Mouse (Mus musculus): ENCODE results near the gene Fgfr2.
A peak's percentile ranks its signal among the peaks of the same experiment; 100 is the strongest.

The Fgfr2 gene

DNA sequence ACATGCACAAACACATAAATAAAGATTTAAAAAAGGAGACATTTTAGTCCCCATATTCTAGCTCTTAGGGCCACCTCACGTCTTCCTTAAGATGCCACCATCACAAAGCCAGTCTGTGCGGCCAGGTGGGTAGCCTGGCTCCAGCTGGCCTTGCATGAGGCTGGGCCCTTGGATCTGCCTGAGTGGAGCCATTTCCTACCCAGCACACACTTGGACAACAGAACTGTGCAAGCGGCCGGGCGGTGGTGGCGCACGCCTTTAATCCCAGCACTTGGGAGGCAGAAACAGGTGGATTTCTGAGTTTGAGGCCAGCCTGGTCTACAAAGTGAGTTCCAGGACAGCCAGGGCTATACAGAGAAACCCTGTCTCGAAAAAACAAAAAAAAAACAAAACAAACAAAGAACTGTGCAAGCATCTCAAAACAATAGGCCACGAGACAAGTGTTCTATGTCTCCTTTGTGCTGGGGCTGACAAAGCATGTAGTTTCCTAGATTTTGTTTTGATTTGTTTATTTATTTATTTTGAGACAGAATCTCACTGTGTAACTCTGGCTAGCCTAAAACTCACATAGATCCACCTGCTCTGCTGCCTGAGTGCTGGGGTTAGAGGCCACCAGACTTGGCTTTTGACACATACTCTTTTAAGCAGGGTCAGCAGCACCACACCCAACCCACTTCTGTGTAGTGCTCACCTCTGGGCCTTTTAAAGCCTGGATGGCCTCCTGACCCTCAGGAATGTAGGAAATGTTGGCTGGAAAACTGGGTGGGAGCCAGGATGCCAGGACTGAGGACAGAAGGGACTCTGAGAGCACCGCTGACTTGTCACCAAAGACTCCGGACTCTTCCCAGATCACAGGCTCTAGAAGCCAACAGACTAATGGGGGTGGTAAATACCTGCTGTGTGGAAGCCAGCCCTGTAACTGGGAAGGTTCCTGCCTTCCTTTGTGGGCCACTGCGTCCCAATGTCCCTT, 400.5 kb downstream of the Fgfr2 start:
- no peak for DNase-seq (ENCODE audit: low spot score in 2 of 2)

DNA sequence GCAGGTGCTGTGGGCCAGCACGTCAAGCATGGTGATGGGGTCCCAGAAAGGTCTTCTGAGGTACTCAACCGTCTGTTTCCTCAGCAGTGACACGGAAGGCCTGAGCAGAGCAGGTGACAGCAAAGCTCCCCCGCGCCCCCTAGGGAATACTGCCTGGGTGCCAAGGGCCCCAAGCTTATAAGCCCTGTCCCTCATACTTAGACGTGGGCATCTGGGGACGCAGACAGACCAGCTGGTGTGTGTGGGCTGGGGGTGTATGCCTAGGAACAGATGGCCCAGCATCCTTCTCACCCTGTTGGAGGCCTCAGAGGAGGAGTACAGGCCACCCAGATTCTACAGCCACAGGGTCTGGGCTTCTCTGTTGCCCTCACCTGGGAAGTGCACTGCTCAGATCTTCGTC, 402.6 kb downstream of the Fgfr2 start:
- peak; percentile 59 to 68 for DNase-seq (ENCODE audit: low spot score in 2 of 2)

DNA sequence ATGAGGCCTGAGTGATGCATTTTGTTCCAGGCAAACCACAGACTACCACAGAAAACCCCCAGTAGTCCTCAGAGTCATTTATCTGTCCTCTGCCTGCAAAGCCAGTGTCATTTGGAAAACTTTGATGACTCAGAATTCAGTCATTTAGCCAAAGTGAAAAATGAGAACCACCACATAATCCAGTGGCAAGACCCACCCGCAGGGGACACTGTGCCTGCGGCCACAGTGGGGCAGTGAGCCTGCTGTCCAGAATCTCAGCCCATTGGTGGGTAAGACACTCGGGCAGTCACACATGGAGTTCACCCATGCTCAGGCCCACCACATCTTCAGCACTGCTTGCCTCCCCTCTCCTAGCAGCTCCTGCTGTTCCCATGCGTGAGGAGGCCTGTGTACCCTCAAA, 403.6 kb downstream of the Fgfr2 start:
- no peak for DNase-seq (ENCODE audit: low spot score in 2 of 2)

DNA sequence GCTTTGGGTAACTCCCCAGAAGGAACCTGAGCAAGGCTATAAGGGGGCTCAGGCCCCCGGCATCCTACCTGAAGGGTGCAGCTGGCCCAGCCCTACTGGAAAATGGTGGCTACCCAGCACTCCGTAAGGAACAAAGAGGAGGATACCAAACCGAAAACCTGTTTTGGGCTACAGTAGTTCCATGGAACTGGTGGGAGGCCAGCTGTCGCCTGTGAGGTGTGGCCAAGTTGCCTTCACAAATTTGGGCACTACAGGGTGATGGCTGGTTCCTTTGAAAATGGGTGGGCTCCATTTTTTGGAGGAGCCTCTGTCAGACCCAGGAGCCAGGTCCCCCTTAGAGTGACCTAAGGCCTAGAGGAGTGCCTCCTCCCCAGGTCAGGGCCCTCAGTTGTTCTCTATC, 407.9 kb downstream of the Fgfr2 start:
- no peak for DNase-seq (ENCODE audit: low spot score in 2 of 2)

DNA sequence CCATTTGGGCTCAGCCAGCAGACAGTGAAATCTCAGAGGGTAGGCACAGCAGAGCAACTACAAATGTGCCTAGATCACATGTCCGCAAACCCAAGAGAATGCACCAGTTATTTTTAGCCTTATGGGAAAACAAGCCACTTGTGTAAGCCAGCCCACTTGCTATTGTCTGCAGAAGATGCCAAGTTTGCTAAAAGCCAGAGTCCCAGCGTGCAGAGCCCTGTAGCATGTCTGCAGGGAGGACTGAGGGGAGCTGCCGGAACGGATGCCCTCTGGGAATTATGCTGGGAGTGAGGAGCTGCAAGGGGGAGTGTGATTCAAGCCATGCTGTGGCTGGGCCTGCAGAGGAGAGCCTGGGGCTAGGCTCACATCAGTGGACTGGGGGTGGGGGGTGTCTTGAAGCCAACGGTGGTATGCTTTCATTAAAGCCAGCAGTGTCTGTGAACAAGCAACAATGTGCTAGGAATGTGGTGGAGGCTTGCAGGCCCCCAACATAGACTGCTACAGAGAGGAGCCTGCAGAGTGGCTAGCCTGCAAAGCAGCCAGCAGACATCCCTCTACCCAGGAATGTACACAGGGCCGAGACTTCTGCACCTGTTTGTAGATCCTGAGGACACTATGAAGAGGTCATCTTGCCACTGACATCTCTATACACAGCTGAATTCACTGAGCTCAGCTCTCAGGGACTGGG, 408.8 kb downstream of the Fgfr2 start:
- peak; percentile 54 to 76 for DNase-seq (ENCODE audit: low spot score in 2 of 2)

DNA sequence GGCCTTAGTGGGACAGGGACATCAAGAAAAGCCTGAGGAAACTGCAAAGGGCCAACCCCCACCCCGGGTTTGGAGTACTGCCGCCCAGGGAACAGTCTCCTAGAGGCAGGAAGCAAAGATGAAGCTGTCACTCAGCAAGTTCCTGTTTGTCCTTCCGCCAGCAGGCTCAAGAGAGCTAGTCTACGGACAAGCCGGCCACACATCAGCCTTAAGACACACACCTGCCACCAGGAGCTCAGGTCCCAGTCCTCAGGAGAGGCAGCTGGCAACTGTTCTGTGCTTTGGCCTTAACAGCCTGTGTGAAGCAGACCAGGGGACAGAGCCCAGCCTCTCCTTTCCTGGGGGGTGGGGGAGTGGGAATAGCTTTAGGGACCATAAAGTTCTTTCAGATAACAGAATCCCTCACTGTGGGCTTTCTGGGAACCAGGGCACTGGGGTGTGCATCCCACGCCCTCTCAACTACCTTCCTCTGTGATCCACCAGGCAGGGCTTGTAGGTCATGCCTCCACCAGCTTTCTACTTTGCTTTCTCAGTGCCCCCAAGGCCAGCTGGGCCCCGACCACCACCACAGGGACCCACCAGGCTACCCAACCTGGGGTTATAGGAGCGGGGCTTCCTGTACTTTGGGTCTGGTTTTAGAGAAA, 409.5 kb downstream of the Fgfr2 start:
- no peak for DNase-seq (ENCODE audit: low spot score in 2 of 2)

DNA sequence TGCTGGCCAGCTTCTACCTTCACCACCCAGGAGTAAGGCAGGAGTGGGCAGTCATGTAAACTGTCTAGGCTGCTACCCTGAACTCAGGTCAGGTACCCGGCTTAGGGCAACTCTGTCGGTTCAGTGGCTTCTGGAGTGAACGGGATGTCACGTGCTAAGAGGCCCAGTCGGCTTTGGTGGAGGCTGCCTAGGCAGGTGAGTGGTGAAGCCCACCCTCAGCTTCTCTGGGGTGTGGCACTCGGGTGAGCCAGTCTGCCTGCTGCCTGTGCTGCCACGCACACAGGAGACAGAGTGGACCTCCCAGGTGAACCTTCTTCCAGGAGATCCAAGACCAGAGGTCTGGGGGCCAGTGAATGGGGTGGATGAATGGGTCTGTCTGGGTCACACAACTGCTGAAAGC, 410.2 kb downstream of the Fgfr2 start:
- DNase-seq (ENCODE audit: low spot score in 2 of 2): no peak

DNA sequence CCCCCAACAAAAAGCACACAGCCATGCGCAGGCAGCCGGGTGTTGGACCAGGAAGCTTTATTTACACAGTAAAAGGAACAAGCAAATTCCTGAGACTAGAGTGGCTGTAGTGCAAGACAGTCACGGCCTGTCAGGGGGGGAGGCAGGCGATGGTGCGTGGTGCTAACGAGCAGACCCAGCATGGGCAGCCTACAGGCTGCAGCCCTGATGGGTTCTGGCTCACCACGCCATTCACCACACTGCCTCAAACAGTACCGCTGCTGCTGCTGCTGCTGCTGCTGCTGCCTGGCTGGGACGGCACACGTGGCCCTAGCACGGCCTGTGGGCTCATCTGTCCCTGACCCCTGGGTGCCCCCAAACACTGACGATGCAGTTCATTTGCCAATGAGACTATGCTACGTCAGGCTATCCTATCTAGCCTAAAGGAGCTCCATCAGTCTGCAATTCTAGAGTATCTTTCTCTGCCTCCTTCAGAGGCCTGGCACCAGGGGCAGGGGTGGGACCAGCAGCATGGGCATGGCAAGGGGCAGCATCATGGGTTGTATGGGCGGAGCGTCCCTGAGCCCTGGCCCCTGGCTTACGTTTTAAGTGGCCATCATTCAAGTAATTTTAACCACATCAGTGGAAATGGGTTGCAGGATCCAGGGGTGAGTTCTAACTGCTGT, 411.0 kb downstream of the Fgfr2 start:
- DNase-seq (ENCODE audit: low spot score in 2 of 2): no peak

DNA sequence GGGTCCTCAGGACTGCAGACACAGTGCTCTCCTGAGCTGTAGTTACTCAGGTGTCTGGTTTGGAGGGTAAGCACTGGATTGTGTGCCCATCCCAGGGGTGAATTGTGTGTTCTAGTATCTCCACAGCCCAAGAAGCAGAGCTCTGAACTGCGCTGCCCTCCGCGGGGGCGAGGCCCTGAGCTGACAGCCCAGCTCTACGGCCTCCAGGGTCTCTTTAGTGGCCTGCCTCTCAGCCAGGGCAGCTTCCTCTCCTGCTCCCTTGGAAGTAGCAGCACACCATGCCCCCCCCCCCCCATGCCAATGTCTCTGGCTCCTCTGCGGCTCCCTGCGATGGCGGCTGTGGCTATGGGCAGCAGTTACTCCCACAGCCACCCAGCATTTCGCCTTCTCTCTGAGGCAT, 411.6 kb downstream of the Fgfr2 start:
- DNase-seq (ENCODE audit: low spot score in 2 of 2): no peak

DNA sequence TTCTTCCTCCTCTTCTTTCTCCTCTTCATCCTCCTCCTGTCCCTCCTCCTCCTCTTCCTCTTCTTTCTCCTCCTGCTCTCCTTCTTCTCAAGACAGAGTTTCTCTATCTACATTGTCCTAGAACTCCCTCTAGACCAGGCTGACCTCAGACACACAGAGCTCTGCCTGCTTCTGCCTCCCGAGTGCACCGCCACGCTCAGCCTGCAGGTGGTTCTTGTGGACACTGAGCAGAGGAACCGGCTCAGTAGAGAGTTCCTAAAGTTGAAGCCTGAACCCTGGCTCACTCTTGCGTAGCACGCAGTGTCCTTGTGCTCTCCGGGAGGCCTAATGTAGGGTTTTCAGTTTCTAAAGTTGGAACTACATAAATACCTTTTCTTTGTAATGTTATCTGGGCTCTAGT, 418.0 kb downstream of the Fgfr2 start:
- no peak for DNase-seq (ENCODE audit: low spot score in 2 of 2)

DNA sequence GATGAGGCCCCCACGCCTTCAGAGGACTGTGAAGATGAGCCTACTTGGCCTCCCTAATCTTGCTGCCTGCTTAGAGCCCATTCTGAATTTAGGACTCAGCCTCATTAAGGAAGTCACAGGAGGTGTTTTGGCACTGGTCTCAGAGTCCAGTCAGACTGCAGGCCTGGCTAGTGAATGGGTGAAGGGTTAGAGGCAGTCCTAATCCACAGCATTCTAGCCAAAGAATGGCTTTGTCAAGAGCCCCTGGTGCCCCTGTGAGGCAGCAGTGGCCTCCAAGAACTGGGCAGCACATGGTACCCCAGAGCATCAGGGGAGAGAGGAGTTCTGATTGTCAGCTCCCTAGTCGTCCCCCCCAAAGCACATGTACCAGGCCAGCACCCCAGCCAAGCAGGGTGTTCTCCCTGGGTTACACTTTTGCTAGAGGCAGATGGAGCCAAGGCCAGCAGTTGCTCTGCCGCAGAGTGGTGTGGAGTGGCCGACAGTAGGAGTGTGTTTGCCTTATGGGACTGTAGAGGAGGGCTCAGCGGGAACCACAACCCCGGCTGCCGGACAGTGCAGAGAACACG, 418.8 kb downstream of the Fgfr2 start:
- no peak for DNase-seq (ENCODE audit: low spot score in 2 of 2)

DNA sequence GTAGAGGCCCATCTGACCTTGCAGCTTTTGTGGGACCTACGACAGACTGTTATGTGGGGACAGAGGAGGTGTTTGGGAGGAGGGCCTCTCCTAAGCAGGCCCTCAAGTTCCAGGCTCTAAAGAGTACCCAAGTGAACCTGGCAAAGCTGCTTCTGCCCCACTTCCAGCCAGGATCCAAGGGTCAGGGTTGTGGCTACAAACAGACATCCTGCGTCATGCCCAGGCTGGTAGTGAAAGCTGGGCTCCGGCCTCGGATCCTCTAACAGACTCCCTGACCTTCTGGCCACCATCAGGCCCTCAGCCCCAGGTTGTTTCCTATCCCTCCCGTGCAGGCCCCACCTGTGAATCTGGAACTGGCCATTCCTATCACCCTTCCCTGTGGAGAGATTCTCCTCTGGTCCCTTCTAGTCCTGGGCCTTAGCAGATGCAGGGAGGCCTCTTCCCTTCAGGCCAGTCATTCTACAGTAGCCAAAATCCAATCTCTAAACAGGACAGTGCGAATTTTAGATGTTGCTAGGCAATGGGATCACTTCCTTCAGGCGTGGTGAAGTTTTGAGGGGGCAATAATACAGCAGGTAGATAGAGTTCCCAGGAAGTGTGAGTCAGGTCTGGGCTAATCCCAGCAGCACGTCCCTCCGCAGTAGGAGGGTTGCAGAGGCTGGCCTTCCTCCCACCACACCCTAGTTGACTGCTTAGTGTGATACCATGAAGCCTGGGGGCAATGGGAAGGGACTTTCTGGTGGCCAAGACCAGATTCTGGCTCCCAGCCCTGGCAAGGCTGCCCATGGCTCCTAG, 419.4 kb downstream of the Fgfr2 start:
- no peak for DNase-seq (ENCODE audit: low spot score in 2 of 2)

DNA sequence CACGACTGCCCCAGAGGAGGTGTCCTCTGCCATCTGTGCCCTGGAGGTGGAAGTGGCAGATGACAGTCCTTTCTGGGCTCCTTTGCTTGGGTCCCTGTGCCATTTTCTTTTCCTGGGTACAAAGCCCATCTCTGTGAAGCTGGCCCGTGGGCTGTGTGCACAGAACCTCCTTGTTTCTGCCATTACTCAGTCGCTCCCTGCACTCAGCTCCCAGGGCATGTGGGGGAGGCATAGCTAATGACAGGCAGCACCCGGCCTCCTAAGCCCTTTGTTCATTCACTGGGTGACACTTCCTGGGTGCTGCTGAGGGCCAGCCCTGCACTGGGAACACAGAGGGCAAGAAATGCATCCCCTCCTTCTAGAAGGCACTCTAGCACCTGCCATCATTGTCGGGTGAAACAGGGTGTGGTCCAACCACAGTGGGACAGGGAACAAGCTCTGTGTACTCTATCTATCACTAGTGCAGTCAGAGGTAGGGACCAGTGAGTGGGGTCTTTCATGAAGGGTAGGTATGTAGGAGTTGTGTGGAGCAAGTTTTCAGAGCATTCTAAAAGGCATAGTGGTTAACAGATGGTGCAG, 420.6 kb downstream of the Fgfr2 start:
- no peak for DNase-seq (ENCODE audit: low spot score in 2 of 2)

DNA sequence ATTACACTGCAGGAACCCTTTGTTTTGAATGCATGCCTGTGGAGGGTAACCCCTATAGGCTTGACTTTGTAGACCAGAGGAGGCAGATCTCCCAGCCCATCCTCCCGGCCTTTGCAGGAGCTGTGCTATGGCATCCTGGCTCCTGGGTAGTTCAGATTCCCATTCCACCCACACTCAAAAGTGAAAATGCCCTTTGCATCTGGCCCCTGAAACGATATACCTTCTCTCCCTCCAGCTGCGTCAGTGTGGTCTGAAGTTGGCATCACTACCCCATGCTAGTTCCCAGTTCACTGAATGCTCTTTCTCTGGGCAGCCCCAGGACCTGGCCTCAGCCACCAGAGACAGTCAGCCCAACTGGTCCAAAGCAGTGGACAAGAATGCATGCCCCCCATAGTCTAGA, 421.1 kb downstream of the Fgfr2 start:
- DNase-seq (ENCODE audit: low spot score in 2 of 2): no peak

DNA sequence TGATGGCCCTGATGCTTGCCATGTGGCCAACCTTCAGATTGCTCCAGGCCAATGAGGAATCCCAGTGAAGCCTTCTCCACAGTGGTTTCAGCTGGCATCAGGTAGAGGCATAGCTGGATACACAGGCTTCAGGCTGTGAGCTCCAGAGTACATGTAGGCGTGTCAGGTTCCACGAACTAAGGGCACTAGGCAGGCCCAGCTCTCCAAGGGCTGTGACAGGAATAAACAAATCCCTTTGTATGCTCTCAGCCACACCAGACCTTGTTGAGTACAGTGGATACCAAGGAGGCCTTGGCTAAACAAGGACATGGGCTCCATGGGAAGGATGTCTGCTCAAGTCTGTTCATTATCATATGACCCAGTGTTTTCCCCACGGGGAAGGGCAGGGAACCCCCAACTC, 421.7 kb downstream of the Fgfr2 start:
- DNase-seq (ENCODE audit: low spot score in 2 of 2): no peak

DNA sequence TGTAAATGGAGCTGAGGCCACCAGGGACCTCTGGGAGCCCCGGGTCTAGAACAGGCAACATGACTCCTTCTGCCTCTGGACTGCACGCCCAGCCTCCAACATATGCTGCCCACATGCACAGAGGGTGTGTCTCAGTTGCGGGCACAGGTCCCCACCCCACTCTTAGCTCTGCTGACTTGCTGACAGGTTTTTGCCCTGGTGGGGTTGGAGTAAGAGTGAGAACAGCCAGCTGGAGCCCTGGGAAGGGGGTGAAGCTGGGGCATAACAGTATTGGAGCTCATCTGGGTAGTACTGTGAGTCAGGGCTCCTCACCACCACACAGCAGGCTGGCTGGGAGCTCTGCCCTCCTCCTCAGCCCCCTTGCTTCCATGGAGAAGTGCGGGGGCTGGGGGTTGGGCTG, 423.0 kb downstream of the Fgfr2 start:
- DNase-seq (ENCODE audit: low spot score in 2 of 2): no peak

DNA sequence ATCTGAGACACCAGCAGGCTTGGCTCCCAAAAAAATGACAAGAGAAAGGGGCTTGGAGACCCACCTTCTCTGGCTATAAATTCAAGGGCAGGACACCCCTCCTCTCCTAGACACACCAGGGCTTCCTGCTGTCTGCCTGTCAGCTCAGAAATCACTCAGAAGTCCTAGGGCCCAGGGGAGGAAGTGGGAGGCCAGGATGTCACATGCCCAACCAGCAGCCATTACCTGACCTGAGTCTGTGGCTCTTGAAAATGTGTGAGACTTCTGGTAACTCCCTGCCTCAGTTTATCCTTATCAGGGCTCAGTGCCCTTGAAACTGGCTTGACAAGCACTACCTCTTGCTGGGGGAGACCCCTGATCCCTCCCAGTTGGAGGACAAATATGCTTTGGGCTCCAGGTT, 423.5 kb downstream of the Fgfr2 start:
- no peak for DNase-seq (ENCODE audit: low spot score in 2 of 2)

DNA sequence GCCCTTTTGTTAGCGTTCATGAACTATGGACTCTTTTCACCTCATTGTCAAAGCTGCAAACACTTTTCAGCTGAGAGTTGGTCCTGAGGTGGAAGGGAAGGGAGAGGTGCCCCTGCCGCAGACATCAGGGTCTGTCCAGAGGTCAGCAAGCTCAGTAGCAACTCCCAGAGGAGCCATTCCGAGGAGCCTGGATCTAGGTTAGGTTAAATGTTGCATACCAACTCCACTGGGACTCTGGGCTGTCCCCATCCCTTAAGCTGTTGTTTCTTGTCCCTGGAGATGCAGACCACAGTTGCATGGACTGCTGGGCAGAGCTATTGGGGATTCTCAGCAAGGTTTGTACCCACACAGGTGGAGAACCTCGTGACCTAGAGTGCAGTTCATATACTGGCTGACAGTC, 424.0 kb downstream of the Fgfr2 start:
- DNase-seq (ENCODE audit: low spot score in 2 of 2): no peak

DNA sequence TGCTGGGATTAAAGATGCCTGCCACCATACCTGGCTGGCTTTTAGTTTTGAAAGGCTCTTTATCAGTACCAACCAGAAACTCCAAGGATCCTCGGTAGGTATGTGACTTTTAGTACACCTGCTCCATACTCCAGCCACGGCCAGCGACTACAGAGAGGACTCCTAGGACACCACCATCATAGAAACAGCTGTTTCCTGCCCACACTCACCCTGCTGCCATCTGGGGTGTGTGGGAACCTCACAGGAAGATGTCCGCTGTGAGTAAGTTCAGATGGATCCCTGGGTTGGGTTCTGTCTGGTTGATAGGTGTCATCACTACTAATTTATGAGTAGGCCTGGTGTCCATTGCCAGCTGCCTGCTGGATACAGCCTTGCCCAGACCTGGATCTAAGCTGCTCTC, 424.4 kb downstream of the Fgfr2 start:
- no peak for DNase-seq (ENCODE audit: low spot score in 2 of 2)

DNA sequence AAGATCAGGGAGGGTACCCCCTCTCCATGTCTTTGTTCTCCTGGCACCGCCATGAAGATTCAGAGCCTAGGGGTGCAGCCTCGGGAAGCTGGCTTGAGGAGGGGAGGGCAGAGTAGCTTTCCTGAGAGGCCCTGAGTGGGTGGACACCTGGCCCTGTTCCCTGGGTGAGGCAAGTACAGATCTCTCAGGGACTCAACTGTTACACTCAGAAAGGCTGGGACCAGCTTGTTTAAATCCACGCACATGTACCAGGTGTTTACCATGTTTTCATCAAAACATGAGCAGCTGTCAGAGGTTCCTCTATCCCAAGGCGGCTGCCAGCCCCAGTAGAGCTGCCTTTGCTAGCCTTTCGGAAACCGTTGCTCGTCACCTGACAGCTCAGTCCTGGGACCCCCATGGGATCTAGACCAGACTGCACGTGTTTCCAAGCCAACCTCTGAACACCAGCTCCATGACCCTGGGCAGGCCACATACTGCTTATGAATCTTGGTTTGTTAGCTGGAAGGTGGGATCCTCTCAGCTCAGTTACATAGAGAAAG, 425.8 kb downstream of the Fgfr2 start:
- DNase-seq (ENCODE audit: low spot score in 2 of 2): no peak
